Mouse (Mus musculus) liver, adult 2 months (tissue): ENCODE data around the gene Srp54a.
"Not testable (repeated sequence)": the region's sequence is repeated elsewhere in the genome, so short reads cannot be mapped to it uniquely, and the experiment has no call there.

ENCODE experiments used
- CTCF ChIP-seq: fragments of 200-500 bp; IDR thresholded peaks from 2 replicates; pipeline ENCODE4 v1.5.1; 2011; ENCODE audit warnings: low read depth, low read length, control low read depth
- POLR2A ChIP-seq: fragments of 200-500 bp; IDR thresholded peaks from 2 replicates; pipeline ENCODE4 v1.6.1; 2011; ENCODE audit warnings: low read length, control low read depth; ENCODE audit not compliant: insufficient read depth; ENCODE audit errors: extremely low read depth

DNA sequence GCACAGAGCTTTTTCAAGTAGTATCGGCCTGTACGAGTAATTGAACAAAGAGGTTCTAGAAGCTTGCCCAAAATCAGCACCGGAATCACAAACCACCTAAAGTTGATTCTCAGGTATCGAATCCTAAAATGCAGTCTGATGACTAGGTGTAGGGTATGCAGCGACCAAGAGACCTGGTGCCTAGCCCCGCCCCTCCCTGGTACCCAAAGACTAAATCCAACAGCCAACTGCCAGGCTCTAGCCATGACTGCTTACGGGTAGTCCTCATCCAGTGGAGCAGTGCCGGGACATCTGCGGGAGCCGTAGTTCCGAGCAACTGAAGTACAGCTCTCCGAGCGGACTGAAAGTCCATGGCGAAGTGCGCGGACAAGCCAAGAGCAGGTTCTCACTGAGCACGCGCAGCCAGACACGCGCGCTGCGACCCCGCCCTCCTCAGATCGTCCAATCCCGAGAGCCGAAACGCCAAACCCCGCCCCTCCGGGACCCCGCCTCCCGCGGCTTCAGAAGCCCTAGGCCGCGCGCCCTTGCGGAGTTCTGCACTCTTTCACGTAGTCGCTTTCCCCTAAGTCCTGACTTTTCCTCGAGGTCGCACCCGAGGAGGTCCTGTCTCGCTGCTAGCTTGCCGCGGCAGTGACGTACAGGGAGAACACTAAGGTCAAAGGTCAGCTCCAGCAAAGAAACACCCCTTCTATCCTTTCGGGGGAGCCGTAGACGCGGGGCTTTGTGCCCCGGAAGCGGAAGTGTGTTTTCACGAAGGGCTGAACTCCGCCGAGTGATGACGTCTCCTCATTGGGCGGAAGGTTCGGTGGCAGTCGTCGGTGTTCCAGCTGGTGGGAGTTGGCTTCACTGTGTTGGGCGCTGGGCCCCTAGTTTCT, at the start of gene Srp54a, which contains the start of gene 2700097O09Rik:
- not testable (repeated sequence) for TF ChIP-seq CTCF
- peak; percentile 52; the same call in 1 of the 2 replicates for TF ChIP-seq POLR2A
